Mouse (Mus musculus) spleen, adult 2 months (tissue): ENCODE measurements around the gene Rps26.

ENCODE experiments used
- CTCF ChIP-seq: fragments of 200-500 bp; IDR thresholded peaks from 2 replicates; pipeline ENCODE4 v1.5.1; 2011; ENCODE audit warnings: mild to moderate bottlenecking, inconsistent platforms; ENCODE audit not compliant: insufficient read depth, insufficient read length, insufficient replicate concordance; ENCODE audit errors: extremely low read depth
- POLR2A ChIP-seq: fragments of 200-500 bp; IDR thresholded peaks from 2 replicates; pipeline ENCODE4 v1.6.1; 2011; ENCODE audit warnings: low read depth, low read length, inconsistent platforms

- TF ChIP-seq CTCF (no peak), POLR2A (no peak)
Observed at GRCm38 (mm10) chr10:128579298-128579697, 47.2 kb downstream of the Rps26 start.
